ENCODE assay signal across 8 mouse cellular contexts in genomic region chr9:40730302-40730700, GRCm38 (mm10). TPM values are rescaled to one million over a fixed set of nuclear protein-coding genes. Genes with fewer than 3 reads are reported as not detected.
DNase-seq lines count a peak whose midpoint lies in the region; ATAC-seq and TF ChIP-seq lines count a peak whose summit lies in the region.

No protein-coding gene starts in this region.

- H3K27ac ChIP-seq in lung, postnatal 0 days (ENCODE audit: low read length): no peak overlapping the region
- peak overlapping the region; percentile 89 for H3K27ac ChIP-seq in forebrain, embryonic 12.5 days
- H3K27ac ChIP-seq in limb, embryonic 13.5 days: peak overlapping the region; percentile 99
- H3K27ac ChIP-seq in small intestine, adult 2 months (ENCODE audit: insufficient read depth, low read depth, low read length): no peak overlapping the region

- peak overlapping the region; percentile 24; the same call in 1 of the 2 replicates for H3K4me3 ChIP-seq in lung, postnatal 0 days (ENCODE audit: low read depth, low read length)
- H3K4me3 ChIP-seq in forebrain, embryonic 12.5 days (replicated peaks): peak overlapping the region; percentile 40
- H3K4me3 ChIP-seq in limb, embryonic 13.5 days: peak overlapping the region; percentile 37
- peak overlapping the region; percentile 54 for H3K4me3 ChIP-seq in small intestine, adult 2 months (ENCODE audit: low read depth, low read length)

- H3K27me3 ChIP-seq in lung, postnatal 0 days (replicated peaks; ENCODE audit: insufficient read depth, low read length): no peaks in the 10 kb centered on the region
- H3K27me3 ChIP-seq in forebrain, embryonic 12.5 days: no peaks in the 10 kb centered on the region
- no peaks in the 10 kb centered on the region for H3K27me3 ChIP-seq in limb, embryonic 13.5 days
- H3K27me3 ChIP-seq in small intestine, adult 2 months (ENCODE audit: control insufficient read depth, insufficient read depth, low read length): no peaks in the 10 kb centered on the region

- no peaks in the 10 kb centered on the region for H3K4me1 ChIP-seq in lung, postnatal 0 days (ENCODE audit: insufficient read depth, low read depth, low read length)
- peaks cover 23% of the 10 kb centered on the region for H3K4me1 ChIP-seq in forebrain, embryonic 12.5 days
- H3K4me1 ChIP-seq in limb, embryonic 13.5 days: peaks cover 36% of the 10 kb centered on the region
- H3K4me1 ChIP-seq in small intestine, adult 2 months (ENCODE audit: control insufficient read depth, insufficient read depth, insufficient read length, low read length): peaks cover 2% of the 10 kb centered on the region; the same call in 1 of the 2 replicates

- WGBS in lung, postnatal 0 days: 65% methylated on average over 12 of the region's 12 CpGs
- WGBS in forebrain, embryonic 12.5 days: 66% methylated on average over 12 of the region's 12 CpGs
- WGBS in limb, embryonic 13.5 days: 24% methylated on average over 12 of the region's 12 CpGs
- 62% methylated on average over 12 of the region's 12 CpGs for WGBS in small intestine, adult 2 months

- no peak for TF ChIP-seq POLR2A in small intestine, adult 2 months (IDR thresholded peaks at IDR 0.05; ENCODE audit: low read depth, low read length)

- H3K36me3 ChIP-seq in lung, postnatal 0 days (ENCODE audit: insufficient read depth, low read length): no peaks in the 10 kb centered on the region
- H3K36me3 ChIP-seq in forebrain, embryonic 12.5 days (replicated peaks): no peaks in the 10 kb centered on the region
- 0 out of 2 replicates have a peak, but pooled peaks cover 7% of the 10 kb centered on the region for H3K36me3 ChIP-seq in limb, embryonic 13.5 days
- H3K36me3 ChIP-seq in small intestine, adult 2 months (ENCODE audit: control insufficient read depth, insufficient read depth, low read length): no peaks in the 10 kb centered on the region

- H3K4me2 ChIP-seq in lung, postnatal 0 days (replicated peaks; ENCODE audit: low read depth, low read length): peak overlapping the region; percentile 52
- peak overlapping the region; percentile 64 for H3K4me2 ChIP-seq in forebrain, embryonic 12.5 days
- peak overlapping the region; percentile 75 for H3K4me2 ChIP-seq in limb, embryonic 13.5 days (replicated peaks)

- no peak overlapping the region for H3K9ac ChIP-seq in lung, postnatal 0 days (replicated peaks; ENCODE audit: low read depth)
- H3K9ac ChIP-seq in forebrain, embryonic 12.5 days: peak overlapping the region; percentile 58
- H3K9ac ChIP-seq in limb, embryonic 13.5 days: peak overlapping the region; percentile 54

- no peak for TF ChIP-seq EP300 in lung, postnatal 0 days (IDR thresholded peaks at IDR 0.05)

- no peak for DNase-seq in lung, postnatal 0 days (ENCODE audit: low spot score)
- DNase-seq in lung, postnatal 4 days: no peak
- no peak for DNase-seq in right cerebral cortex, adult 18-20 months
- no peak for DNase-seq in spleen, postnatal 4 days (ENCODE audit: low spot score in 2 of 2)

- no peak for TF ChIP-seq CTCF in lung, postnatal 0 days (IDR thresholded peaks at IDR 0.05)
- no peak for TF ChIP-seq CTCF in small intestine, adult 2 months (IDR thresholded peaks at IDR 0.05; ENCODE audit: extremely low read depth, insufficient read length, insufficient replicate concordance, low read depth, low read length)

- ATAC-seq in lung, postnatal 0 days: no peak
- peak; percentile 53; the same call in 1 of the 2 replicates for ATAC-seq in forebrain, embryonic 12.5 days (ENCODE audit: low FRiP score)
- peak; percentile 0; the same call in 1 of the 2 replicates for ATAC-seq in limb, embryonic 13.5 days (ENCODE audit: low FRiP score, low read depth)
- ATAC-seq in activated CD4-positive, CD25-positive, alpha-beta regulatory T cell, adult 4 months: no peak

- no peaks in the 10 kb centered on the region for H3K9me3 ChIP-seq in lung, postnatal 0 days (ENCODE audit: low read length)
- no peaks in the 10 kb centered on the region for H3K9me3 ChIP-seq in forebrain, embryonic 12.5 days
- H3K9me3 ChIP-seq in limb, embryonic 13.5 days: no peaks in the 10 kb centered on the region

RNA-seq across cellular contexts. Expression of gene Clmp, which starts 44.5 kb away (rescaled TPM):
- 11.9 and 12.5 TPM in 2 replicates for polyA plus RNA-seq in lung, postnatal 0 days (2015; fragmentation: Nextera tagmentation; extraction: Ambion mirVana)
- 24.7 and 31.0 TPM in 2 replicates for polyA plus RNA-seq in forebrain, embryonic 12.5 days (2016; fragmentation: Nextera tagmentation; extraction: Ambion mirVana)
- polyA plus RNA-seq in limb, embryonic 13.5 days (2015; fragmentation: Nextera tagmentation; extraction: Ambion mirVana): 62.8 and 64.1 TPM in 2 replicates
- 34.0 and 37.6 TPM in 2 replicates for polyA plus RNA-seq in small intestine, adult 2 months (2012; rRNA removed)
- polyA plus RNA-seq in activated CD4-positive, CD25-positive, alpha-beta regulatory T cell, adult 4 months (2017; shearing (Covaris generic)): under 1 TPM in 1 of 2 experiments, not detected in 1; 0.19 TPM

RNA-seq across cellular contexts. Expression of gene Gm21915, which starts 59.9 kb away (rescaled TPM):
- not detected in 2 replicates for polyA plus RNA-seq in lung, postnatal 0 days (2015; fragmentation: Nextera tagmentation; extraction: Ambion mirVana)
- polyA plus RNA-seq in forebrain, embryonic 12.5 days (2016; fragmentation: Nextera tagmentation; extraction: Ambion mirVana): not detected in 2 replicates
- not detected in 2 replicates for polyA plus RNA-seq in limb, embryonic 13.5 days (2015; fragmentation: Nextera tagmentation; extraction: Ambion mirVana)
- polyA plus RNA-seq in small intestine, adult 2 months (2012; rRNA removed): not detected in 2 replicates
- polyA plus RNA-seq in activated CD4-positive, CD25-positive, alpha-beta regulatory T cell, adult 4 months (2017; shearing (Covaris generic)): not detected

Comparison
In these comparisons a context has a peak if more than half of its experiments do, and no peak if none do; other contexts are left out.
1. ATAC-seq: peak in forebrain, embryonic 12.5 days (single experiment) and limb, embryonic 13.5 days (single experiment); none in lung, postnatal 0 days (single experiment) and activated CD4-positive, CD25-positive, alpha-beta regulatory T cell, adult 4 months (single experiment).
2. H3K27ac ChIP-seq: peak in forebrain, embryonic 12.5 days (single experiment) and limb, embryonic 13.5 days (single experiment); none in lung, postnatal 0 days (single experiment) and small intestine, adult 2 months (single experiment).
3. RNA of gene Clmp, which starts 44.5 kb away (polyA plus RNA-seq): 62.8 to 64.1 TPM in limb, embryonic 13.5 days, 34.0 to 37.6 TPM in small intestine, adult 2 months, 24.7 to 31.0 TPM in forebrain, embryonic 12.5 days and 11.9 to 12.5 TPM in lung, postnatal 0 days; 0.19 TPM in activated CD4-positive, CD25-positive, alpha-beta regulatory T cell, adult 4 months; every median in the first group is over 10 times any median in the second.
4. Peak in every context shown above with its lines, with median percentiles within 50 percentile points of each other: H3K4me2 ChIP-seq and H3K4me3 ChIP-seq.